Mouse (Mus musculus): ENCODE results near the gene Pradc1. TPM values are rescaled to one million over a fixed set of nuclear protein-coding genes. Genes with fewer than 3 reads are reported as not detected.
"Not testable (repeated sequence)": the region's sequence is repeated elsewhere in the genome, so short reads cannot be mapped to it uniquely, and the experiment has no call there.

Gene Pradc1
- total RNA-seq, 2 experiments from 2014 or later = 14.2 to 16.7 TPM

- no peak for DNase-seq
- intact Hi-C loops (cut with DNase I; ENCODE audit: low total_unique reads) = no loop called here
Observed at GRCm38 (mm10) chr6:85459621-85460020, 7.9 kb upstream of the Pradc1 start.

GRCm38 (mm10) chr6:85452816-85453215 lies 1.0 kb upstream of the Pradc1 start:
- DNase-seq = no peak
- intact Hi-C loops (cut with DNase I; ENCODE audit: low total_unique reads) = no loop called here

GRCm38 (mm10) chr6:85452411-85452665 lies 568 bp upstream of the Pradc1 start:
- DNase-seq = no peak
- intact Hi-C loops (cut with DNase I; ENCODE audit: low total_unique reads) = no loop called here

GRCm38 (mm10) chr6:85450697-85451663 lies 790 bp downstream of the Pradc1 start, which contains the start of gene Cct7:
Gene Cct7, plus strand, starts transcription at chr6:85451514.
- intact Hi-C loops (cut with DNase I; ENCODE audit: low total_unique reads) = no loop called here
- DNase-seq = peak; percentile 99

GRCm38 (mm10) chr6:85450140-85450539 lies 1.6 kb downstream of the Pradc1 start:
- DNase-seq; intact Hi-C loops (cut with DNase I; ENCODE audit: low total_unique reads): not testable (repeated sequence)

- DNase-seq = no peak
- intact Hi-C loops (cut with DNase I; ENCODE audit: low total_unique reads) = no loop called here
Observed at GRCm38 (mm10) chr6:85447351-85447750, 4.4 kb downstream of the Pradc1 start.

- peak; percentile 42 for DNase-seq
- intact Hi-C loops (cut with DNase I; ENCODE audit: low total_unique reads) = no loop called here
Observed at GRCm38 (mm10) chr6:85445286-85445685, 6.5 kb downstream of the Pradc1 start.

GRCm38 (mm10) chr6:85444266-85444965 lies 7.4 kb downstream of the Pradc1 start:
- intact Hi-C loops (cut with DNase I; ENCODE audit: low total_unique reads) = no loop called here
- DNase-seq = no peak

- intact Hi-C loops (cut with DNase I; ENCODE audit: low total_unique reads) = no loop called here
- DNase-seq = no peak
Observed at GRCm38 (mm10) chr6:85443488-85444233, 8.1 kb downstream of the Pradc1 start.

- DNase-seq = no peak
- intact Hi-C loops (cut with DNase I; ENCODE audit: low total_unique reads) = no loop called here
Observed at GRCm38 (mm10) chr6:85441142-85441541, 10.6 kb downstream of the Pradc1 start.

- DNase-seq = no peak
- intact Hi-C loops (cut with DNase I; ENCODE audit: low total_unique reads) = no loop called here
Observed at GRCm38 (mm10) chr6:85436631-85437030, 15.1 kb downstream of the Pradc1 start.

GRCm38 (mm10) chr6:85436204-85436603 lies 15.6 kb downstream of the Pradc1 start:
- no peak for DNase-seq

GRCm38 (mm10) chr6:85433865-85434264 lies 17.9 kb downstream of the Pradc1 start:
- DNase-seq = no peak
- intact Hi-C loops (cut with DNase I; ENCODE audit: low total_unique reads) = no loop called here

More at GRCm38 (mm10) chr6:85436204-85436603, 15.6 kb downstream of the Pradc1 start:
- intact Hi-C loops (cut with DNase I; ENCODE audit: low total_unique reads) = no loop called here

GRCm38 (mm10) chr6:85431842-85432431 lies 19.8 kb downstream of the Pradc1 start, which contains the start of gene Smyd5:
Gene Smyd5, plus strand, starts transcription at chr6:85431989.
- peak; percentile 87 for DNase-seq
- intact Hi-C loops (cut with DNase I; ENCODE audit: low total_unique reads) = no loop called here

GRCm38 (mm10) chr6:85431274-85431841 lies 20.4 kb downstream of the Pradc1 start:
- intact Hi-C loops (cut with DNase I; ENCODE audit: low total_unique reads) = no loop called here
- DNase-seq = no peak

GRCm38 (mm10) chr6:85423836-85424379 lies 27.9 kb downstream of the Pradc1 start, which contains the start of gene Noto:
Gene Noto, plus strand, starts transcription at chr6:85423886.
- DNase-seq = no peak
- intact Hi-C loops (cut with DNase I; ENCODE audit: low total_unique reads) = no loop called here

- intact Hi-C loops (cut with DNase I; ENCODE audit: low total_unique reads) = no loop called here
- no peak for DNase-seq
Observed at GRCm38 (mm10) chr6:85419150-85419549, 32.6 kb downstream of the Pradc1 start.

GRCm38 (mm10) chr6:85415829-85416228 lies 35.9 kb downstream of the Pradc1 start:
- DNase-seq = no peak
- intact Hi-C loops (cut with DNase I; ENCODE audit: low total_unique reads) = no loop called here

GRCm38 (mm10) chr6:85410771-85411273 lies 40.9 kb downstream of the Pradc1 start:
- intact Hi-C loops (cut with DNase I; ENCODE audit: low total_unique reads) = no loop called here
- peak; percentile 49 for DNase-seq

Measured in gastrocnemius, postnatal 14 days (tissue).